Mouse (Mus musculus) G1E (cell line): ENCODE data around the gene Insrr.

ENCODE experiments used
- CTCF ChIP-seq: IDR thresholded peaks from 2 replicates; pipeline ENCODE4 v1.5.1; 2012; ENCODE audit warnings: low read depth, low read length, inconsistent platforms, mixed read lengths
- GATA1 ChIP-seq: IDR thresholded peaks from 2 replicates; pipeline ENCODE4 v1.6.1; 2012; ENCODE audit warnings: borderline replicate concordance, low read length, inconsistent platforms, mixed read lengths
- GATA2 ChIP-seq: IDR thresholded peaks from 2 replicates; pipeline ENCODE4 v1.6.1; 2012; ENCODE audit warnings: low read depth, low read length, inconsistent platforms, borderline replicate concordance
- POLR2AphosphoS5 ChIP-seq: IDR thresholded peaks from 2 replicates; pipeline ENCODE4 v1.6.1; 2012; ENCODE audit warnings: low read depth, low read length, inconsistent platforms; ENCODE audit not compliant: insufficient replicate concordance

DNA sequence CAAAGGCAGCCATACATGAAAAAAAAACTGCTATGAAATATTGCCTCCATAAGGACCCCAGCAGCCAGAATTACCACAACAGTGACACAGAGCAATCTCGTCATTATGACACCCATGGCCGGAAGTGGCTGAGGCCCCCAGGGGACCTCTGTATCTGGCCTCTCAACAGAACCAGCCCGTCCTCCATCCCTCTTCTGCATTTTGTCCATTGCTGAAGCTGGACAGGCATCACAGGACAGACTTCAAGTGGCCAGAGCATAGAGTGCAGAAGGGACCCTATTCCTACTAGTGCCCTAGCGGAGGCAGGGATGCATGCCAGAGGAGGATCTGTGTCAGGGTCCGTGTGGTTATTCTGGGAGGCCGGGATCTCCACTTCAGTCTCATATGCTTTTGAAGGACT lies 19.4 kb downstream of the Insrr start:
- no peak for TF ChIP-seq CTCF
- TF ChIP-seq GATA1, result no peak
- TF ChIP-seq POLR2AphosphoS5, result no peak
- TF ChIP-seq GATA2, result no peak
